16 mouse cellular contexts compared by ENCODE assay signal in the genomic region with DNA sequence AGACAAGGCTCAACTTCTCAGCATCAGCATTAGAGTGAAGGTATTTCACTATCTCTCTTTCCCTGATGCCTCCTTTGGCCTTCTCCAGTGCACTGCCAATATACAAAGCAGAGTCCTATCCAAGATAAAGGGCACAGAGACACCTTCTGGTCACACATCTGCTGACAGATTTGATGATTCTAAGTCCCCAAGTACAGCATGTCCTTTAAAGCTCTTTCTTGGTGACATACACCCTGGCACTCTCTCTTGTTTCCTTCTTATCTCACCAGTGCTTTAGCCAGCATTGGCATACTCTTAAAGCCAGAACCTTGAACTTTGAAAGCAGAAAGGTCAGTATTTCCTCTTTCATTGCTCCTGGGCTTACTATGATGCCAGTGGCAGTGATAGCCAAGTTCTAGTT.
DNase-seq lines count a peak whose midpoint lies in the region; ATAC-seq lines count a peak whose summit lies in the region.
"Had no signal": no experiment of that assay in that cellular context is flagged by ENCODE, and none has a peak within 500 bp of the region (broad histone marks: within the 10 kb centered on the region; RNA-seq: fewer than 3 reads in every experiment).

No protein-coding gene starts in this region.

- intact Hi-C loops in heart, postnatal 14 days (cut with DNase I) = no loop called here

- ATAC-seq in cerebellum, adult (ENCODE audit: insufficient number of reproducible peaks, low FRiP score, low TSS enrichment) = no peak
- ATAC-seq: CD4-positive, CD25-positive, alpha-beta regulatory T cell, adult 4 months; forebrain, embryonic 15.5 days; intestine, postnatal 0 days had no signal

- peak; percentile 49 for DNase-seq in heart, adult 11 months
- no peak for DNase-seq in heart, postnatal 14 days
- peak; percentile 9 for DNase-seq in adrenal gland, postnatal 10 days
- peak; percentile 10 to 28 for DNase-seq in adrenal gland, postnatal 36 days
- DNase-seq in urinary bladder, postnatal 4 days (ENCODE audit: low spot score in 2 of 2) = no peak
- DNase-seq: cerebellum, adult 11-12 months; cerebellum, adult 8-10 months; cerebellum, postnatal 10 days; cerebellum, postnatal 36 days; embryo, embryonic 11 days; gastrocnemius, postnatal 25 days; heart, adult 2 months had no signal

Comparison
In these comparisons a context has a peak if more than half of its experiments do, and no peak if none do; other contexts are left out.
1. DNase-seq: peak in heart, adult 11 months (single experiment), adrenal gland, postnatal 10 days (single experiment) and adrenal gland, postnatal 36 days (2 of 2); none in heart, postnatal 14 days (0 of 2) and urinary bladder, postnatal 4 days (0 of 2).